Mouse (Mus musculus) MEL (cell line): ENCODE measurements at regions not wholly inside any gene's neighbourhood (a gene's known extent, or its start where the extent isn't known, plus 50 kb on each side); places are given as distances from the start of the nearest gene placed in this dataset.

Source experiments
- CTCF ChIP-seq, 3 experiments: IDR thresholded peaks in 2 of 3; conservative IDR thresholded peaks in 1 of 3; 2 replicates each; pipeline ENCODE4 v1.5.1; 2011 to 2012; ENCODE audit warnings: low read length in 3 of 3, low read depth in 2 of 3, mild to moderate bottlenecking in 2 of 3, improper control_type of control experiment in 1 of 3, inconsistent platforms in 1 of 3, mixed read lengths in 1 of 3, moderate library complexity in 1 of 3; ENCODE audit not compliant: control insufficient read depth in 1 of 3, insufficient read depth in 1 of 3, poor library complexity in 1 of 3, severe bottlenecking in 1 of 3
- POLR2A ChIP-seq, 2 experiments: IDR thresholded peaks; 2 replicates each; pipeline ENCODE4 v1.6.1; 2011 to 2012; ENCODE audit warnings: low read length in 2 of 2, mild to moderate bottlenecking in 2 of 2, control low read depth in 1 of 2, improper control_type of control experiment in 1 of 2, low read depth in 1 of 2, moderate library complexity in 1 of 2; ENCODE audit not compliant: control insufficient read depth in 1 of 2, insufficient read depth in 1 of 2, poor library complexity in 1 of 2
- TCF12 ChIP-seq: IDR thresholded peaks from 2 replicates; pipeline ENCODE4 v1.6.1; 2014; ENCODE audit warnings: low read depth, mild to moderate bottlenecking, inconsistent platforms, low read length, improper control_type of control experiment, moderate library complexity
- USF1 ChIP-seq: IDR thresholded peaks from 2 replicates; pipeline ENCODE4 v1.6.1; 2014; ENCODE audit warnings: low read depth, mild to moderate bottlenecking, inconsistent platforms, low read length, improper control_type of control experiment, moderate library complexity

DNA sequence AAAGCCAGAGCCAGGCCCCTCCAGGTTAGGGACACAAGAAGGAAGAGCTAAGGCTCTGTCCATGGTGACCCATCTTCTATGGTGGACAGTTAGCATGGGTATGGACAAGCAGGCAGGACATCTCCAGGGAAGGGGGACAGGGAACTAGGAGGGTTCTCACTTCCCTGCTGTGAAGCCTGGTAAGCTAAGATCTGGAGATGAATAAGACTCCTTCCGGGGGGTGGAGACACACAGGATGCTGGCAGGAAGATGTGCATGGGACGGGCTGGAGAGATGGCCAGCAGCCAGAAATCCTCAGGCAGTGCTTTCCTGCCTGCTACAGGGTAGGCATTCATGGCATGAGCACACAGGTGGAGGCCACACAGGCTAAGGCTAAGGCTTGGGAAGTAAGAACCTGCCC lies 198.2 kb upstream of the Ppp2r2d start:
- no peak for TF ChIP-seq POLR2A (IDR thresholded peaks at IDR 0.05; ENCODE audit: control insufficient read depth in 1 of 2, insufficient read depth in 1 of 2, low read depth in 1 of 2, low read length in 2 of 2, poor library complexity in 1 of 2)
- no peak for TF ChIP-seq USF1
- no peak for TF ChIP-seq TCF12
- no peak for TF ChIP-seq CTCF (IDR thresholded peaks at IDR 0.05 in 2 of 3, conservative IDR thresholded peaks at IDR 0.05 in 1 of 3; ENCODE audit: control insufficient read depth in 1 of 3, insufficient read depth in 1 of 3, low read depth in 2 of 3, low read length in 3 of 3, poor library complexity in 1 of 3, severe bottlenecking in 1 of 3)
